Mouse (Mus musculus) heart, adult 2 months (tissue): Measurements from ENCODE around the gene Tmem87b. TPM values are rescaled to one million over a fixed set of nuclear protein-coding genes. Genes with fewer than 3 reads are reported as not detected.

Experiments
- DNase-seq, 2 experiments: peaks; one replicate each; pipeline ENCODE4 v3.0.0; 2021
- H3K27ac ChIP-seq: fragments of 200-600 bp; 2 replicates; pipeline ENCODE4 v1.8.1; 2022
- H3K27me3 ChIP-seq: fragments of 200-500 bp; 2 replicates; pipeline ENCODE4 v1.6.1; 2012; ENCODE audit warnings: mild to moderate bottlenecking, low read length, inconsistent platforms, mixed read lengths; ENCODE audit not compliant: control insufficient read depth, insufficient read depth
- H3K36me3 ChIP-seq: fragments of 200-500 bp; 2 replicates; pipeline ENCODE4 v1.6.1; 2012; ENCODE audit warnings: low read length, inconsistent platforms; ENCODE audit not compliant: control insufficient read depth, insufficient read depth
- H3K4me1 ChIP-seq: fragments of 200-500 bp; 2 replicates; pipeline ENCODE4 v1.6.1; 2011; ENCODE audit warnings: low read length; ENCODE audit not compliant: control insufficient read depth, insufficient read depth
- H3K4me3 ChIP-seq: fragments of 200-600 bp; 2 replicates; pipeline ENCODE4 v1.8.1; 2022
- H3K79me2 ChIP-seq: fragments of 200-500 bp; replicated peaks from 2 replicates; pipeline ENCODE4 v1.6.1; 2012; ENCODE audit warnings: mild to moderate bottlenecking, inconsistent platforms, low read length, moderate library complexity, mixed read lengths; ENCODE audit not compliant: control insufficient read depth, insufficient read depth
- H3K9ac ChIP-seq: fragments of 200-500 bp; 2 replicates; pipeline ENCODE4 v1.6.1; 2012; ENCODE audit warnings: low read depth, mild to moderate bottlenecking, control low read depth, inconsistent platforms, low read length, mixed read lengths
- CTCF ChIP-seq: fragments of 200-600 bp; IDR thresholded peaks from 2 replicates; pipeline ENCODE4 v1.8.1; 2022; ENCODE audit warnings: antibody characterized with exemption, mild to moderate bottlenecking, moderate library complexity
- EP300 ChIP-seq: fragments of 200-500 bp; IDR thresholded peaks from 2 replicates; pipeline ENCODE4 v1.6.1; 2011; ENCODE audit warnings: low read depth, low read length, control low read depth; ENCODE audit not compliant: insufficient read depth
- POLR2A ChIP-seq: fragments of 200-500 bp; IDR thresholded peaks from 2 replicates; pipeline ENCODE4 v1.6.1; 2011; ENCODE audit warnings: mild to moderate bottlenecking, low read depth, low read length, control low read depth; ENCODE audit not compliant: insufficient read depth
- WGBS: fragments of 180-500 bp; shearing (Covaris S2); methylation state at CpG from one replicate; pipeline ENCODE4 v1.1.7; 2018; 5-methylcytosine and 5-hydroxymethylcytosine counted together
- intact Hi-C: fragments of 180-260 bp; cut with DNase I; formaldehyde crosslinking; loops from one replicate; pipeline ENCODE4 v1.15.1; 2025
- polyA plus RNA-seq: library from polyadenylated mRNA; depleted of rRNA; stranded (reverse); fragments of >200 nt; gene quantifications from 2 replicates; pipeline ENCODE4 v1.2.3, GENCODE M21; 2012
- total RNA-seq, 2 experiments: library from RNA; stranded (reverse); gene quantifications; 2 replicates each; pipeline ENCODE4 v1.2.3; 2021

Tmem87b gene
- total and polyA plus RNA-seq, 3 experiments = 9.5 to 21.6 (median 20.8) TPM

DNA sequence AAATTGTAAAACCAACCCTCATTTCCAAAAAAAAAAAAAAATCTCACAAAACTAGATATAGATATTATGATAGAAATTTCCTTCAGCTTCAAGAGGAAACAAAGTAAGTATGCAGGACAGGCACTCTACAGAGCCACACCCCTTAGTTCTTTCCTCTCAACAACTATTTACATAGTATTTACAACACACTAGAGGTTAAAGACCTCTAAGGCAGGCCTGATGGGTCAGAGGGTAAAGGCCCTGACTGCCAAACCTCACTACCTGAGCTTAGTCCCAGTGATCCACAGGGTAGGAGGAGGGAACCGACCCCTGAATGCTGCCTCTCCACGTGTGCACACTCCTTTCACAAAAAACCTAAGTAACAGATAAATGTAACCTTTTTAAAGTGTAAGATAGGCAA is 5.2 kb upstream of the Tmem87b start:
- no peaks in the 10 kb centered on the region for H3K79me2 ChIP-seq
- WGBS = 57% methylated on average over 2 of the region's 2 CpGs
- intact Hi-C loops = no loop called here

DNA sequence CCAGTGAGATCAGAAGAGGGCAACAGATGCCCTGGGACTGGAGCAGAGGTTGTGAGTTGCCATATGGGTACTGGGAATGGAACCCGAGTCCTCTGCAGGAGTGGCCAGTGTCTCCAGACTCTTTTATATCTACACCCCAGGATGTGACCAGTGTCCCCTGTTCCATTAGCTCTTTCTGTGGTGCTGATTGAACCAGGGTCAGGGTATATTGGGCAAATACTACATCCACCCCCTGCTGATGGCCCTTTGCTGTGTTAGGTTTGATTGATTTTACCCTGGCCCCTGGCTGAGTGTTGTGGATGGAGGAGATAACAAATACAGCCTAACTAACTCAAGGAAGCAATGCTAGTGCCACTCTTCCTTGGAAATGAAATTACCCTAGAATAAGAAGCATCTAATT is 1.6 kb upstream of the Tmem87b start:
- Histone ChIP-seq H3K4me1 (peaks cover 2% of the 10 kb centered on the region; the same call in 1 of the 2 replicates), H3K9ac (no peak overlapping the region), H3K27me3 (no peaks in the 10 kb centered on the region), H3K4me3 (no peak overlapping the region), H3K79me2 (peaks cover 3% of the 10 kb centered on the region), H3K27ac (no peak overlapping the region), H3K36me3 (no peaks in the 10 kb centered on the region)
- 97% methylated on average over 1 of the region's 1 CpGs for WGBS
- no peak for DNase-seq
- TF ChIP-seq POLR2A (no peak), EP300 (no peak), CTCF (no peak)
- intact Hi-C loops = loop anchor here (2.0 kb wide), 1 partner anchor 70 kb away; no protein-coding TSS in a partner anchor

More for the DNA sequence above, 5.2 kb upstream of the Tmem87b start:
- H3K9ac ChIP-seq = no peak overlapping the region
- TF ChIP-seq CTCF (no peak), POLR2A (no peak), EP300 (no peak)
- H3K4me3 ChIP-seq = no peak overlapping the region
- no peaks in the 10 kb centered on the region for H3K36me3 ChIP-seq
- DNase-seq = no peak
- no peak overlapping the region for H3K27ac ChIP-seq
- no peaks in the 10 kb centered on the region for H3K27me3 ChIP-seq
- H3K4me1 ChIP-seq = no peaks in the 10 kb centered on the region

GRCm38 (mm10) chr2:128816916-128817315 is 1.0 kb upstream of the Tmem87b start:
- no peak overlapping the region for H3K9ac ChIP-seq
- WGBS = 43% methylated on average over 6 of the region's 6 CpGs
- no peaks in the 10 kb centered on the region for H3K36me3 ChIP-seq
- peak overlapping the region; percentile 93 for H3K27ac ChIP-seq
- peaks cover 2% of the 10 kb centered on the region; the same call in 1 of the 2 replicates for H3K4me1 ChIP-seq
- TF ChIP-seq EP300 (no peak), CTCF (no peak), POLR2A (no peak)
- DNase-seq = no peak
- H3K4me3 ChIP-seq = peak overlapping the region; percentile 78
- H3K79me2 ChIP-seq = peaks cover 4% of the 10 kb centered on the region
- H3K27me3 ChIP-seq = no peaks in the 10 kb centered on the region
- intact Hi-C loops = loop anchor here (1.0 to 2.0 kb wide), 2 partner anchors 70 to 119 kb away; partner anchors contain the start of gene Mertk

- Histone ChIP-seq H3K79me2 (peaks cover 4% of the 10 kb centered on the region), H3K4me1 (peaks cover 2% of the 10 kb centered on the region; the same call in 1 of the 2 replicates), H3K27ac (peak overlapping the region; percentile 93), H3K36me3 (no peaks in the 10 kb centered on the region), H3K27me3 (no peaks in the 10 kb centered on the region), H3K9ac (peak overlapping the region; percentile 75), H3K4me3 (peak overlapping the region; percentile 78)
- peak; percentile 39; the same call in 1 of the 2 replicates for TF ChIP-seq EP300
- peak; percentile 84 for TF ChIP-seq POLR2A
- TF ChIP-seq CTCF = peak; percentile 92
- intact Hi-C loops = loop anchor here (1.0 to 2.0 kb wide), 2 partner anchors 71 to 119 kb away; partner anchors contain the start of gene Mertk
- WGBS = under 1% methylated on average over 7 of the region's 7 CpGs
- DNase-seq = no peak
Measured at GRCm38 (mm10) chr2:128817387-128817785, 532 bp upstream of the Tmem87b start.

GRCm38 (mm10) chr2:128818956-128819643 is 1.2 kb downstream of the Tmem87b start:
- no peaks in the 10 kb centered on the region for H3K27me3 ChIP-seq
- peak overlapping the region; percentile 76 for H3K9ac ChIP-seq
- H3K4me3 ChIP-seq = peak overlapping the region; percentile 86
- H3K36me3 ChIP-seq = no peaks in the 10 kb centered on the region
- DNase-seq = peak in 1 of 2 experiments; percentile 39
- no peak for TF ChIP-seq EP300
- TF ChIP-seq CTCF = no peak
- no peak; the same call in 1 of the 2 replicates for TF ChIP-seq POLR2A
- H3K27ac ChIP-seq = peak overlapping the region; percentile 96
- H3K4me1 ChIP-seq = peaks cover 2% of the 10 kb centered on the region; the same call in 1 of the 2 replicates
- WGBS = 8% methylated on average over 14 of the region's 14 CpGs
- H3K79me2 ChIP-seq = peaks cover 4% of the 10 kb centered on the region
- intact Hi-C loops = no loop called here

GRCm38 (mm10) chr2:128820631-128821030 is 2.7 kb downstream of the Tmem87b start:
- Histone ChIP-seq H3K4me3 (no peak overlapping the region), H3K9ac (no peak overlapping the region), H3K27ac (no peak overlapping the region), H3K79me2 (peaks cover 4% of the 10 kb centered on the region), H3K36me3 (no peaks in the 10 kb centered on the region), H3K27me3 (no peaks in the 10 kb centered on the region), H3K4me1 (peaks cover 2% of the 10 kb centered on the region; the same call in 1 of the 2 replicates)
- 89% methylated on average over 2 of the region's 2 CpGs for WGBS
- intact Hi-C loops = no loop called here
- TF ChIP-seq POLR2A = no peak
- no peak for TF ChIP-seq CTCF
- no peak for TF ChIP-seq EP300
- no peak for DNase-seq
